Mouse (Mus musculus) MEL (cell line): ENCODE measurements around the gene Ifi203. TPM values are rescaled to one million over a fixed set of nuclear protein-coding genes. Genes with fewer than 3 reads are reported as not detected.

Experiments
- DNase-seq: peaks from one replicate; pipeline ENCODE4 v3.0.0; 2011; ENCODE audit warnings: low read depth, low spot score
- H3K27ac ChIP-seq: 2 replicates; pipeline ENCODE4 v1.5.1; 2012; ENCODE audit warnings: low read depth, mild to moderate bottlenecking, control low read depth, low read length, moderate library complexity; ENCODE audit not compliant: control insufficient read depth
- H3K27me3 ChIP-seq, 2 experiments: fragments of 150-350 bp in 1 of 2; sonication (generic) in 1 of 2; 2 replicates each; pipeline ENCODE4 v1.6.1; 2012; ENCODE audit warnings: low read length in 2 of 2, mild to moderate bottlenecking in 2 of 2, improper control_type of control experiment in 1 of 2, moderate library complexity in 1 of 2; ENCODE audit not compliant: insufficient read depth in 2 of 2, control insufficient read depth in 1 of 2
- H3K36me3 ChIP-seq, 2 experiments: 2 replicates each; pipeline ENCODE4 v1.6.1; 2012 to 2014; ENCODE audit warnings: low read length in 2 of 2, improper control_type of control experiment in 1 of 2, inconsistent platforms in 1 of 2, mild to moderate bottlenecking in 1 of 2; ENCODE audit not compliant: insufficient read depth in 2 of 2, control insufficient read depth in 1 of 2
- H3K4me1 ChIP-seq, 2 experiments: fragments of 150-350 bp in 1 of 2; sonication (generic) in 1 of 2; 2 replicates each; pipeline ENCODE4 v1.6.1; 2012; ENCODE audit warnings: low read length in 2 of 2, improper control_type of control experiment in 1 of 2, mild to moderate bottlenecking in 1 of 2; ENCODE audit not compliant: insufficient read depth in 2 of 2, control insufficient read depth in 1 of 2
- H3K4me3 ChIP-seq, 2 experiments: fragments of 150-350 bp in 1 of 2; sonication (generic) in 1 of 2; 2 replicates each; pipeline ENCODE4 v1.5.1; 2012; ENCODE audit warnings: low read depth in 2 of 2, low read length in 2 of 2, mild to moderate bottlenecking in 2 of 2, moderate library complexity in 2 of 2, control low read depth in 1 of 2, improper control_type of control experiment in 1 of 2; ENCODE audit not compliant: control insufficient read depth in 1 of 2, insufficient read depth in 1 of 2
- H3K79me2 ChIP-seq: 2 replicates; pipeline ENCODE4 v1.6.1; 2012; ENCODE audit warnings: mild to moderate bottlenecking, low read length, moderate library complexity; ENCODE audit not compliant: control insufficient read depth, poor library complexity, insufficient read depth
- H3K9ac ChIP-seq: 2 replicates; pipeline ENCODE4 v1.6.1; 2012; ENCODE audit warnings: low read depth, mild to moderate bottlenecking, control low read depth, low read length, moderate library complexity; ENCODE audit not compliant: control insufficient read depth, poor library complexity, severe bottlenecking
- H3K9me3 ChIP-seq: fragments of 150-350 bp; sonication (generic); replicated peaks from 2 replicates; pipeline ENCODE4 v1.6.1; 2012; ENCODE audit warnings: mild to moderate bottlenecking, low read length, improper control_type of control experiment, moderate library complexity; ENCODE audit not compliant: insufficient read depth
- CHD2 ChIP-seq: IDR thresholded peaks from 2 replicates; pipeline ENCODE4 v1.6.1; 2011; ENCODE audit warnings: low read length, improper control_type of control experiment
- GABPA ChIP-seq: IDR thresholded peaks from 2 replicates; pipeline ENCODE4 v1.6.1; 2012; ENCODE audit warnings: low read depth, mild to moderate bottlenecking, inconsistent platforms, low read length, improper control_type of control experiment, moderate library complexity
- GATA1 ChIP-seq: IDR thresholded peaks from 2 replicates; pipeline ENCODE4 v1.6.1; 2011; ENCODE audit warnings: low read depth, low read length, improper control_type of control experiment
- HCFC1 ChIP-seq: IDR thresholded peaks from 2 replicates; pipeline ENCODE4 v1.6.1; 2012; ENCODE audit warnings: low read depth, mild to moderate bottlenecking, inconsistent platforms, low read length, improper control_type of control experiment, moderate library complexity
- JUND ChIP-seq: IDR thresholded peaks from 2 replicates; pipeline ENCODE4 v1.6.1; 2011; ENCODE audit warnings: low read depth, mild to moderate bottlenecking, improper control_type of control experiment, low read length
- KAT2A ChIP-seq: conservative IDR thresholded peaks from 2 replicates; pipeline ENCODE4 v1.6.1; 2012; ENCODE audit warnings: low read depth, low read length, improper control_type of control experiment, inconsistent platforms
- MAFK ChIP-seq: IDR thresholded peaks from 2 replicates; pipeline ENCODE4 v1.6.1; 2011; ENCODE audit warnings: low read depth, mild to moderate bottlenecking, low read length, improper control_type of control experiment, borderline replicate concordance
- MAX ChIP-seq: IDR thresholded peaks from 2 replicates; pipeline ENCODE4 v1.6.1; 2011; ENCODE audit warnings: low read length, improper control_type of control experiment
- MAZ ChIP-seq: IDR thresholded peaks from 2 replicates; pipeline ENCODE4 v1.6.1; 2012; ENCODE audit warnings: low read depth, mild to moderate bottlenecking, inconsistent platforms, low read length, improper control_type of control experiment
- MXI1 ChIP-seq: IDR thresholded peaks from 2 replicates; pipeline ENCODE4 v1.6.1; 2011; ENCODE audit warnings: mild to moderate bottlenecking, low read depth, low read length, improper control_type of control experiment
- MYB ChIP-seq: IDR thresholded peaks from 2 replicates; pipeline ENCODE4 v1.6.1; 2011; ENCODE audit warnings: mild to moderate bottlenecking, low read depth, low read length, improper control_type of control experiment
- MYC ChIP-seq: IDR thresholded peaks from 2 replicates; pipeline ENCODE4 v1.6.1; 2011; ENCODE audit warnings: low read depth, mild to moderate bottlenecking, low read length, improper control_type of control experiment, moderate library complexity
- NELFE ChIP-seq: IDR thresholded peaks from 2 replicates; pipeline ENCODE4 v1.6.1; 2011; ENCODE audit warnings: low read depth, low read length, improper control_type of control experiment
- POLR2A ChIP-seq, 2 experiments: IDR thresholded peaks; 2 replicates each; pipeline ENCODE4 v1.6.1; 2011 to 2012; ENCODE audit warnings: low read length in 2 of 2, mild to moderate bottlenecking in 2 of 2, control low read depth in 1 of 2, improper control_type of control experiment in 1 of 2, low read depth in 1 of 2, moderate library complexity in 1 of 2; ENCODE audit not compliant: control insufficient read depth in 1 of 2, insufficient read depth in 1 of 2, poor library complexity in 1 of 2
- POLR2AphosphoS2 ChIP-seq: IDR thresholded peaks from 2 replicates; pipeline ENCODE4 v1.6.1; 2011; ENCODE audit warnings: low read length, improper control_type of control experiment
- RAD21 ChIP-seq: IDR thresholded peaks from 2 replicates; pipeline ENCODE4 v1.6.1; 2011; ENCODE audit warnings: mild to moderate bottlenecking, low read depth, low read length, improper control_type of control experiment
- RCOR1 ChIP-seq: IDR thresholded peaks from 2 replicates; pipeline ENCODE4 v1.6.1; 2012; ENCODE audit warnings: low read depth, mild to moderate bottlenecking, inconsistent platforms, low read length, improper control_type of control experiment
- SIN3A ChIP-seq: IDR thresholded peaks from 2 replicates; pipeline ENCODE4 v1.6.1; 2012; ENCODE audit warnings: low read length, improper control_type of control experiment, inconsistent platforms
- TBP ChIP-seq: IDR thresholded peaks from 2 replicates; pipeline ENCODE4 v1.8.0; 2011; ENCODE audit warnings: low read depth, low read length, improper control_type of control experiment
- UBTF ChIP-seq: IDR thresholded peaks from 2 replicates; pipeline ENCODE4 v1.6.1; 2012; ENCODE audit warnings: low read depth, mild to moderate bottlenecking, inconsistent platforms, low read length, improper control_type of control experiment, moderate library complexity, borderline replicate concordance; ENCODE audit not compliant: insufficient read depth
- USF1 ChIP-seq: IDR thresholded peaks from 2 replicates; pipeline ENCODE4 v1.6.1; 2014; ENCODE audit warnings: low read depth, mild to moderate bottlenecking, inconsistent platforms, low read length, improper control_type of control experiment, moderate library complexity
- ZC3H11A ChIP-seq: IDR thresholded peaks from 2 replicates; pipeline ENCODE4 v1.6.1; 2012; ENCODE audit warnings: low read depth, mild to moderate bottlenecking, inconsistent platforms, low read length, improper control_type of control experiment
- ZKSCAN1 ChIP-seq: IDR thresholded peaks from 2 replicates; pipeline ENCODE4 v1.6.1; 2012; ENCODE audit warnings: low read depth, mild to moderate bottlenecking, inconsistent platforms, low read length, improper control_type of control experiment, moderate library complexity
- ZMIZ1 ChIP-seq: IDR thresholded peaks from 2 replicates; pipeline ENCODE4 v1.6.1; 2012; ENCODE audit warnings: low read depth, mild to moderate bottlenecking, inconsistent platforms, low read length, improper control_type of control experiment, moderate library complexity
- polyA plus RNA-seq, 2 experiments: library from polyadenylated mRNA; stranded (reverse) in 1 of 2; unstranded in 1 of 2; fragments of >175 nt in 1 of 2; fragments of >200 nt in 1 of 2; gene quantifications; 2 replicates each; pipeline versions ENCODE4 v1.2.1 to v1.2.4; 2012; ENCODE audit warnings: low replicate concordance in 2 of 2, low read depth in 1 of 2; ENCODE audit not compliant: insufficient read length in 2 of 2, insufficient read depth in 1 of 2, missing spikeins in 1 of 2
- total RNA-seq: library from RNA; depleted of rRNA; stranded (reverse); fragments of 300-350 nt; gene quantifications from 2 replicates; pipeline ENCODE4 v1.2.3, GENCODE M21; 2012

Ifi203 gene
- total and polyA plus RNA-seq, 3 experiments = 0.08 to 0.25 TPM; not detected in 1

GRCm38 (mm10) chr1:173955071-173955796 lies 12.8 kb upstream of the Ifi203 start:
- H3K36me3 ChIP-seq = no peaks in the 10 kb centered on the region
- no peak overlapping the region for H3K4me3 ChIP-seq
- H3K79me2 ChIP-seq = no peaks in the 10 kb centered on the region
- DNase-seq = no peak
- no peak overlapping the region for H3K27ac ChIP-seq
- no peak overlapping the region for H3K9ac ChIP-seq
- TF ChIP-seq RCOR1 (no peak), POLR2AphosphoS2 (no peak), MAX (no peak), UBTF (no peak), MAZ (no peak), ZMIZ1 (no peak), GATA1 (no peak), MAFK (no peak), HCFC1 (no peak), ZC3H11A (no peak), ZKSCAN1 (no peak), POLR2A (IDR thresholded peaks at IDR 0.05; ENCODE audit: control insufficient read depth in 1 of 2, insufficient read depth in 1 of 2, low read depth in 1 of 2, low read length in 2 of 2, poor library complexity in 1 of 2) (no peak)
- no peaks in the 10 kb centered on the region for H3K4me1 ChIP-seq
- H3K27me3 ChIP-seq = no peaks in the 10 kb centered on the region
- no peaks in the 10 kb centered on the region for H3K9me3 ChIP-seq

- H3K36me3 ChIP-seq = no peaks in the 10 kb centered on the region
- no peaks in the 10 kb centered on the region for H3K79me2 ChIP-seq
- H3K9ac ChIP-seq = no peak overlapping the region
- no peaks in the 10 kb centered on the region for H3K9me3 ChIP-seq
- no peak overlapping the region for H3K4me3 ChIP-seq
- H3K27ac ChIP-seq = no peak overlapping the region
- H3K27me3 ChIP-seq = no peaks in the 10 kb centered on the region
- no peak for DNase-seq
- no peaks in the 10 kb centered on the region for H3K4me1 ChIP-seq
- no peak for TF ChIP-seq MYB
- no peak for TF ChIP-seq CHD2
- no peak for TF ChIP-seq ZC3H11A
- no peak for TF ChIP-seq GATA1
- no peak for TF ChIP-seq POLR2A (IDR thresholded peaks at IDR 0.05; ENCODE audit: control insufficient read depth in 1 of 2, insufficient read depth in 1 of 2, low read depth in 1 of 2, low read length in 2 of 2, poor library complexity in 1 of 2)
- no peak for TF ChIP-seq JUND
- no peak for TF ChIP-seq KAT2A
- no peak for TF ChIP-seq SIN3A
- TF ChIP-seq NELFE = no peak
- no peak for TF ChIP-seq MAX
- TF ChIP-seq UBTF = no peak
- no peak for TF ChIP-seq ZKSCAN1
- TF ChIP-seq GABPA = no peak
- no peak for TF ChIP-seq TBP
- TF ChIP-seq RCOR1 = no peak
- no peak for TF ChIP-seq MXI1
- no peak for TF ChIP-seq RAD21
- TF ChIP-seq MYC = no peak
- TF ChIP-seq USF1 = no peak
These were observed 11.1 kb upstream of the Ifi203 start for GRCm38 (mm10) chr1:173953563-173953962.
